Mouse (Mus musculus) CH12.LX (cell line): ENCODE results near the gene Arhgap35. TPM values are rescaled to one million over a fixed set of nuclear protein-coding genes. Genes with fewer than 3 reads are reported as not detected.

Experiments
- DNase-seq: peaks from one replicate; pipeline ENCODE4 v3.0.0-alpha.2; 2013; ENCODE audit errors: extremely low read depth
- H3K27ac ChIP-seq: 2 replicates; pipeline ENCODE4 v1.5.1; 2012; ENCODE audit warnings: low read depth, mild to moderate bottlenecking, control low read depth, moderate library complexity; ENCODE audit not compliant: insufficient read depth
- H3K27me3 ChIP-seq: replicated peaks from 2 replicates; pipeline ENCODE3; 2012; ENCODE audit warnings: inconsistent platforms
- H3K36me3 ChIP-seq, 2 experiments: replicated peaks in 1 of 2; 2 replicates each; pipeline versions ENCODE3 to v1.6.1; 2012; ENCODE audit warnings: inconsistent platforms in 1 of 2, low read length in 1 of 2, mild to moderate bottlenecking in 1 of 2, mixed read lengths in 1 of 2, moderate library complexity in 1 of 2; ENCODE audit not compliant: control insufficient read depth in 1 of 2, insufficient read depth in 1 of 2
- H3K4me1 ChIP-seq, 2 experiments: 2 replicates each; pipeline ENCODE4 v1.6.1; 2012; ENCODE audit warnings: inconsistent platforms in 1 of 2, moderate library complexity in 1 of 2; ENCODE audit not compliant: insufficient read depth in 2 of 2, control insufficient read depth in 1 of 2
- H3K4me2 ChIP-seq: 2 replicates; pipeline ENCODE4 v1.6.1; 2012; ENCODE audit warnings: low read depth, mild to moderate bottlenecking, control low read depth; ENCODE audit not compliant: poor library complexity, insufficient read depth, severe bottlenecking
- H3K4me3 ChIP-seq, 3 experiments: fragments of 150-350 bp in 1 of 3; sonication (generic) in 1 of 3; replicated peaks in 1 of 3; 2 replicates each; pipeline versions ENCODE3 to v1.5.1; 2011 to 2012; ENCODE audit warnings: low read depth in 2 of 3, low read length in 2 of 3, mild to moderate bottlenecking in 2 of 3, moderate library complexity in 2 of 3, control low read depth in 1 of 3, improper control_type of control experiment in 1 of 3, inconsistent platforms in 1 of 3, mixed read lengths in 1 of 3; ENCODE audit not compliant: poor library complexity in 1 of 3
- H3K79me2 ChIP-seq: replicated peaks from 2 replicates; pipeline ENCODE4 v1.6.1; 2012; ENCODE audit warnings: mild to moderate bottlenecking, moderate library complexity; ENCODE audit not compliant: control insufficient read depth, poor library complexity, insufficient read depth, severe bottlenecking; ENCODE audit errors: extremely low read depth
- H3K9ac ChIP-seq: 2 replicates; pipeline ENCODE4 v1.6.1; 2012; ENCODE audit warnings: low read depth, mild to moderate bottlenecking, control low read depth, moderate library complexity; ENCODE audit not compliant: insufficient read depth
- H3K9me3 ChIP-seq: replicated peaks from 2 replicates; pipeline ENCODE3; 2012; ENCODE audit warnings: low read length, inconsistent platforms, mixed read lengths
- CHD1 ChIP-seq: IDR thresholded peaks from 2 replicates; pipeline ENCODE4 v1.6.1; 2012; ENCODE audit warnings: low read depth, low read length, improper control_type of control experiment, inconsistent platforms
- CHD2 ChIP-seq: IDR thresholded peaks from 2 replicates; pipeline ENCODE4 v1.6.1; 2011; ENCODE audit warnings: low read length, improper control_type of control experiment
- CTCF ChIP-seq, 2 experiments: IDR thresholded peaks in 1 of 2; conservative IDR thresholded peaks in 1 of 2; 2 replicates each; pipeline ENCODE4 v1.5.1; 2011 to 2012; ENCODE audit warnings: low read depth in 2 of 2, low read length in 2 of 2, improper control_type of control experiment in 1 of 2, inconsistent platforms in 1 of 2, mild to moderate bottlenecking in 1 of 2, moderate library complexity in 1 of 2
- E2F4 ChIP-seq: IDR thresholded peaks from 2 replicates; pipeline ENCODE4 v1.6.1; 2011; ENCODE audit warnings: low read depth, low read length, improper control_type of control experiment; ENCODE audit not compliant: insufficient replicate concordance
- ELF1 ChIP-seq: IDR thresholded peaks from 2 replicates; pipeline ENCODE4 v1.6.1; 2014; ENCODE audit warnings: low read depth, mild to moderate bottlenecking, inconsistent platforms, low read length, improper control_type of control experiment
- ETS1 ChIP-seq: conservative IDR thresholded peaks from 2 replicates; pipeline ENCODE4 v1.6.1; 2012; ENCODE audit warnings: low read depth, mild to moderate bottlenecking, inconsistent platforms, low read length, improper control_type of control experiment, moderate library complexity
- GABPA ChIP-seq: IDR thresholded peaks from 2 replicates; pipeline ENCODE4 v1.6.1; 2012; ENCODE audit warnings: low read depth, low read length, improper control_type of control experiment, inconsistent platforms; ENCODE audit not compliant: insufficient replicate concordance
- HCFC1 ChIP-seq: IDR thresholded peaks from 2 replicates; pipeline ENCODE4 v1.6.1; 2012; ENCODE audit warnings: low read depth, mild to moderate bottlenecking, inconsistent platforms, low read length, improper control_type of control experiment
- IRF4 ChIP-seq: IDR thresholded peaks from 2 replicates; pipeline ENCODE4 v1.6.1; 2014; ENCODE audit warnings: low read depth, mild to moderate bottlenecking, inconsistent platforms, low read length, improper control_type of control experiment
- JUN ChIP-seq: IDR thresholded peaks from 2 replicates; pipeline ENCODE4 v1.6.1; 2011; ENCODE audit warnings: low read depth, mild to moderate bottlenecking, low read length, improper control_type of control experiment, moderate library complexity; ENCODE audit not compliant: insufficient read depth
- JUND ChIP-seq: conservative IDR thresholded peaks from 2 replicates; pipeline ENCODE4 v1.6.1; 2011; ENCODE audit warnings: low read depth, low read length, improper control_type of control experiment
- KAT2A ChIP-seq: IDR thresholded peaks from 2 replicates; pipeline ENCODE4 v1.6.1; 2012; ENCODE audit warnings: low read length, improper control_type of control experiment, inconsistent platforms; ENCODE audit not compliant: insufficient replicate concordance
- MAFK ChIP-seq: IDR thresholded peaks from 2 replicates; pipeline ENCODE4 v1.6.1; 2011; ENCODE audit warnings: low read length, improper control_type of control experiment; ENCODE audit not compliant: insufficient replicate concordance
- MAZ ChIP-seq: IDR thresholded peaks from 2 replicates; pipeline ENCODE4 v1.6.1; 2012; ENCODE audit warnings: low read depth, mild to moderate bottlenecking, inconsistent platforms, low read length, improper control_type of control experiment, moderate library complexity
- MEF2A ChIP-seq: IDR thresholded peaks from 2 replicates; pipeline ENCODE4 v1.6.1; 2014; ENCODE audit warnings: low read depth, mild to moderate bottlenecking, inconsistent platforms, low read length, improper control_type of control experiment, borderline replicate concordance
- MXI1 ChIP-seq: IDR thresholded peaks from 2 replicates; pipeline ENCODE4 v1.6.1; 2011; ENCODE audit warnings: mild to moderate bottlenecking, low read depth, low read length, improper control_type of control experiment
- MYC ChIP-seq: IDR thresholded peaks from 2 replicates; pipeline ENCODE4 v1.6.1; 2011; ENCODE audit warnings: low read depth, mild to moderate bottlenecking, improper control_type of control experiment, low read length
- NRF1 ChIP-seq: IDR thresholded peaks from 2 replicates; pipeline ENCODE4 v1.6.1; 2014; ENCODE audit warnings: low read depth, mild to moderate bottlenecking, inconsistent platforms, low read length, improper control_type of control experiment, moderate library complexity
- PAX5 ChIP-seq: IDR thresholded peaks from 2 replicates; pipeline ENCODE4 v1.6.1; 2012; ENCODE audit warnings: low read length, inconsistent platforms, mixed read lengths
- RAD21 ChIP-seq: IDR thresholded peaks from 2 replicates; pipeline ENCODE4 v1.6.1; 2011; ENCODE audit warnings: low read depth, mild to moderate bottlenecking, low read length, improper control_type of control experiment, moderate library complexity
- RCOR1 ChIP-seq: conservative IDR thresholded peaks from 2 replicates; pipeline ENCODE4 v1.6.1; 2012; ENCODE audit warnings: low read depth, mild to moderate bottlenecking, inconsistent platforms, low read length, improper control_type of control experiment
- SIN3A ChIP-seq: IDR thresholded peaks from 2 replicates; pipeline ENCODE4 v1.6.1; 2012; ENCODE audit warnings: low read length, improper control_type of control experiment, inconsistent platforms
- SMC3 ChIP-seq: IDR thresholded peaks from 2 replicates; pipeline ENCODE4 v1.6.1; 2011; ENCODE audit warnings: low read depth, low read length, improper control_type of control experiment
- TBP ChIP-seq: conservative IDR thresholded peaks from 2 replicates; pipeline ENCODE4 v1.6.1; 2011; ENCODE audit warnings: low read depth, low read length, improper control_type of control experiment
- TCF12 ChIP-seq: IDR thresholded peaks from 2 replicates; pipeline ENCODE4 v1.6.1; 2014; ENCODE audit warnings: low read depth, mild to moderate bottlenecking, inconsistent platforms, low read length, improper control_type of control experiment
- UBTF ChIP-seq: IDR thresholded peaks from 2 replicates; pipeline ENCODE4 v1.6.1; 2012; ENCODE audit warnings: low read depth, mild to moderate bottlenecking, inconsistent platforms, low read length, improper control_type of control experiment, moderate library complexity
- USF1 ChIP-seq: IDR thresholded peaks from 2 replicates; pipeline ENCODE4 v1.6.1; 2014; ENCODE audit warnings: low read depth, mild to moderate bottlenecking, inconsistent platforms, low read length, improper control_type of control experiment
- ZC3H11A ChIP-seq: IDR thresholded peaks from 2 replicates; pipeline ENCODE4 v1.6.1; 2012; ENCODE audit warnings: low read depth, mild to moderate bottlenecking, inconsistent platforms, low read length, improper control_type of control experiment
- ZMIZ1 ChIP-seq: IDR thresholded peaks from 2 replicates; pipeline ENCODE4 v1.6.1; 2012; ENCODE audit warnings: low read depth, mild to moderate bottlenecking, inconsistent platforms, low read length, improper control_type of control experiment
- ZNF384 ChIP-seq: IDR thresholded peaks from 2 replicates; pipeline ENCODE4 v1.6.1; 2012; ENCODE audit warnings: low read depth, low read length, improper control_type of control experiment, inconsistent platforms
- dilution Hi-C: fragments of 300-500 bp; cut with MboI; formaldehyde crosslinking; loops from 2 replicates; pipeline ENCODE4 v1.14.3; 2020; ENCODE audit warnings: low sequenced_read_pairs; ENCODE audit not compliant: extremely low pct_unique_long_range_greater_than_20kb, extremely low pct_ligation_motif_present
- in situ Hi-C: fragments of 300-500 bp; cut with MboI; formaldehyde crosslinking; loops from 3 replicates; pipeline ENCODE4 v1.14.3; 2019; ENCODE audit warnings: low sequenced_read_pairs, low pct_ligation_motif_present, low pct_unique_long_range_greater_than_20kb, mixed read lengths
- polyA plus RNA-seq: library from polyadenylated mRNA; unstranded; fragments of >175 nt; gene quantifications from 2 replicates; pipeline ENCODE4 v1.2.1, GENCODE M21; 2012; ENCODE audit warnings: low read depth; ENCODE audit not compliant: insufficient read length
- total RNA-seq, 2 experiments: library from RNA; depleted of rRNA; stranded (reverse); fragments of 300-350 nt in 1 of 2; fragments of >200 nt in 1 of 2; gene quantifications; 2 replicates each; pipeline ENCODE4 v1.2.3; 2012 to 2014

The Arhgap35 gene
- total and polyA plus RNA-seq, 3 experiments, result 3.0 to 7.2 (median 5.3) TPM

GRCm38 (mm10) chr7:16617045-16617444 lies 2.3 kb upstream of the Arhgap35 start:
- Histone ChIP-seq H3K9ac (no peak overlapping the region), H3K27me3 (peaks cover 8% of the 10 kb centered on the region), H3K79me2 (peaks cover 13% of the 10 kb centered on the region; the same call in 1 of the 2 replicates), H3K4me3 (no peak overlapping the region), H3K4me1 (peaks cover 3 to 27% of the 10 kb centered on the region in 2 experiments; a peak in 3 of 4 replicates), H3K9me3 (peaks cover 6% of the 10 kb centered on the region), H3K36me3 (no peaks in the 10 kb centered on the region), H3K4me2 (no peak overlapping the region), H3K27ac (no peak overlapping the region)
- TF ChIP-seq USF1 (no peak), SMC3 (peak; percentile 55), RAD21 (peak; percentile 65), CTCF (conservative IDR thresholded peaks at IDR 0.05 in 1 of 2, IDR thresholded peaks at IDR 0.05 in 1 of 2; ENCODE audit: low read depth in 2 of 2, low read length in 2 of 2) (peak; percentile 38 to 72)
- peak; percentile 24 for DNase-seq
- in situ Hi-C loops, result loop anchor here (5.0 kb wide), 1 partner anchor 110 kb away; no protein-coding TSS in a partner anchor
- dilution Hi-C loops, result no loop called here

- in situ Hi-C loops, result loop anchor here (5.0 kb wide), 1 partner anchor 37 kb away; no protein-coding TSS in a partner anchor
- Histone ChIP-seq H3K36me3 (peaks cover 0 to 6% of the 10 kb centered on the region in 2 experiments), H3K9me3 (no peaks in the 10 kb centered on the region), H3K27ac (peak overlapping the region; percentile 86), H3K9ac (peak overlapping the region; percentile 95), H3K4me3 (peak overlapping the region; percentile 70 to 100 (median 86)), H3K27me3 (peaks cover 6% of the 10 kb centered on the region), H3K4me1 (peaks cover 3 to 53% of the 10 kb centered on the region in 2 experiments; a peak in 3 of 4 replicates), H3K4me2 (peak overlapping the region; percentile 62), H3K79me2 (peaks cover 22% of the 10 kb centered on the region)
- no peak for DNase-seq
- dilution Hi-C loops, result no loop called here
- TF ChIP-seq MXI1, result no peak
- no peak for TF ChIP-seq MAFK
- no peak for TF ChIP-seq NRF1
- no peak for TF ChIP-seq E2F4
- no peak for TF ChIP-seq USF1
- no peak for TF ChIP-seq RCOR1
- TF ChIP-seq ZNF384, result no peak
- TF ChIP-seq TCF12, result peak; percentile 7; the same call in 1 of the 2 replicates
- no peak for TF ChIP-seq ELF1
- TF ChIP-seq TBP, result no peak
- no peak for TF ChIP-seq HCFC1
- TF ChIP-seq ZMIZ1, result peak; percentile 49; the same call in 1 of the 2 replicates
- TF ChIP-seq MAZ, result 0 out of 2 replicates have a peak, but pooled peaks have one; percentile 7
- TF ChIP-seq JUND, result no peak
- no peak for TF ChIP-seq ZC3H11A
- no peak for TF ChIP-seq GABPA
- TF ChIP-seq MYC, result no peak
- TF ChIP-seq PAX5, result no peak
- TF ChIP-seq UBTF, result no peak
- no peak for TF ChIP-seq ETS1
- peak; percentile 27; the same call in 1 of the 2 replicates for TF ChIP-seq CHD2
- no peak for TF ChIP-seq IRF4
- TF ChIP-seq JUN, result no peak
- TF ChIP-seq SIN3A, result 0 out of 2 replicates have a peak, but pooled peaks have one; percentile 50
- TF ChIP-seq KAT2A, result no peak
- TF ChIP-seq MEF2A, result no peak
- TF ChIP-seq CHD1, result no peak
Observed at GRCm38 (mm10) chr7:16614171-16614887, 464 bp downstream of the Arhgap35 start.
